Mouse (Mus musculus) kidney, postnatal 14 days (tissue): Measurements from ENCODE around the gene Pabpc6.

Source experiments
- DNase-seq: peaks from one replicate; pipeline ENCODE4 v3.0.0; 2022; ENCODE audit warnings: mixed read lengths

Pabpc6 gene

GRCm38 (mm10) chr17:9669283-9669905, at the start of gene Pabpc6:
Gene Pabpc6 (minus strand): TSS chr17:9669717.
- no peak for DNase-seq

GRCm38 (mm10) chr17:9710910-9711309, 41.4 kb upstream of the Pabpc6 start:
- no peak for DNase-seq

DNA sequence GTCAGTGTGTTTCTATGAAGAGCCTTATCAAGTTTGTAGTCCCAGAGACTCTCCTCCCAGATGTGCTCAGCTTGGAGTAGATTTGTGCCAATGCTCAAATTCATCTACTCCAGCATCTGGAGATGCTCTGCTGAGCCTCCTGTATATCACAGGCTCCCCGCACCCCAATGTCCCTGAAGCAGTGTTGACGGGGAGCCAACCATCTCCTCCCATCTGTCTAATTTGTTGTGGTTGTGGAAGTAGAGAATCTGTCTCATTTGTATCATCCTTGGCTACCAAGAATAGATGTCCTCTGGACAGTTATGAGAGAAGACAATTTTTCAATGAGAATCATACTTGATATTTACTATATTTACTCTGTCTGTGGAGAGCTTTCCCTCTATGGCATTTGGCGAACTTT, 39.4 kb upstream of the Pabpc6 start:
- DNase-seq = no peak

GRCm38 (mm10) chr17:9707356-9707755, 37.8 kb upstream of the Pabpc6 start:
- no peak for DNase-seq

DNA sequence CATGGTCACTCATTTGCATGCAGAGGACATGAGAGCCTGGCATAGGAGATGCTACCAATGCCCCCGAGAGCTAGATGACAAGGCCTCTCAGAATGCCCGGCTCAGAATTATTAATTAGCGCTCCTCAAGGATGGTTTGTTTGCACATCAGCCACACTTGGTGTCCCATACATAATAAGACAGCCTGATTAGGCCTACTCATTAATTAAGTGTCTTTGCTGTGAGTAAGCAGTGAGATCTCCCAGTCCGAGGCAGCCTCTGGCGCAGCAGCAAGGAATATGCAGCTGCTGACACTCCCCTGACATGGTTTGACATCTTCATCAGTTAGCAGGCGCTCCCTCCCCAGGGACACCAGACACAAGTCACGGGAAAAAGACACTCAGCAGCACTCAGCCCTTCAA, 28.2 kb upstream of the Pabpc6 start:
- DNase-seq = no peak

DNA sequence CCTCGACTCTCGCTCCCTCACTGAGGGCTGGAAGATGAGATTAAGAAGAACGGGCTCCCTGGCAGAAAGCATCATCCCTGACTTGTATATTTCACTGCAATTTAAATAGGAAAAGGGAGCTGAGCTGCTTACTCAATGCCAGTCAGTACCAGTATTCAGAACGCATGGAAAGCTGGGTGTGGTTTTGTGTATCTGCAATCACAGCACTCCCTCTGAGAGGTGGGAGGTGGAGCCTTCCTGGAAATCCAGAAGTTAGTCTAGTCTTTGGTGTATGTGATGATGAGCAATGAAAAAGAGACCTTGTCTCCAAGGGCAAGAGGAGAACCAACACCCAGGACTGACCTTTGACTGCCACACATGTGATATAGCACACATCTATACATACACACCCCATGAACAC, 21.7 kb upstream of the Pabpc6 start:
- DNase-seq = no peak

DNA sequence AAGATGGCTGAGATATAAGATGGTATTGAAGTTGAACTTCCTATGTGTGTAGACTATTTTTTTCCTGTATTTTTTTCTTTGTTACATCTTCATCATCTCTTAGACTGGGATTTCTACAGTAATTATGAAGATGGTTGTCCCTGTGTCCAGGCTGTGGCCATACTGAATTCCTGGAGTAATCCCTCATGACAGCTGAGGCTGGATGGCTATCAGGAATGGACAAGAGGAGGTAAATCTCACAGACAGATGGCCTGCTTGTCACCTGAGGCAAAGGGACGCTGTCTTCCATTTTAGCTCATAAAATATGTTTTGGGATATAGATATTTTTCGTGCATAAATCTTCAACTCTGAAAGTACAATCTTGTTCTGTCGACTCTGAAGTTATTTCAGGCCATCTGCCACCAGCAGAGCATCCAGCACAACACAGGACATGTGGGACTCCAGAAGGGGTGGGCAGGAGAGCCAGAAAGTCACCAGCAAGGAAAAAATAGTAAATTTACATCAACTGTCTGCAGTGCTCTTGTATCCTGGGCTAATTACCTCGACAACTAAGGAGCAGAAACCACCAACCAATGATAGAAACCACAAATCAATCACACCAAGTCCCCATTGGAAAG, 14.1 kb upstream of the Pabpc6 start:
- no peak for DNase-seq

- DNase-seq = no peak
Observed at GRCm38 (mm10) chr17:9680741-9681140, 11.2 kb upstream of the Pabpc6 start.

GRCm38 (mm10) chr17:9675175-9675789, 5.8 kb upstream of the Pabpc6 start:
- peak; percentile 16 for DNase-seq

GRCm38 (mm10) chr17:9667955-9668354, 1.6 kb downstream of the Pabpc6 start:
- no peak for DNase-seq

DNA sequence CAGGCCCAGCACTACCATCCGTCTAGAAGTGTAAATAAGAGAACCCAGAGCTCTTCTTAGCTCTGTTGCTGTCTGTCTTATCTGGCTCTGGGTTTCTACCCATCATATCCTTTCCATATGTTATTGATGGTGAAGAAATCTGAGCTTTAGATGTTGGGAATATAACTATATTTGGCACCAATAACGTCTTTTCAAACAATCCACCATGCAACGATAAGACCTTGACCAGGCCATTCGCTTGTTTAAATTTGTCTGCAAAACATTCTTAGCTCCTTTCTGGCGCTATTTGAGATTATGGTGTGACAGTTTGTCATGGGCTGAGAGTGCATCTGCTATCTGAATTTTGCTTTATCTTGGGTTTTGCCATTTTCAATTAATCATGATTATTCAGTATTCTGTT, 10.9 kb downstream of the Pabpc6 start:
- DNase-seq = no peak

GRCm38 (mm10) chr17:9654155-9654554, 15.4 kb downstream of the Pabpc6 start:
- no peak for DNase-seq

GRCm38 (mm10) chr17:9647644-9648043, 21.9 kb downstream of the Pabpc6 start:
- no peak for DNase-seq

DNA sequence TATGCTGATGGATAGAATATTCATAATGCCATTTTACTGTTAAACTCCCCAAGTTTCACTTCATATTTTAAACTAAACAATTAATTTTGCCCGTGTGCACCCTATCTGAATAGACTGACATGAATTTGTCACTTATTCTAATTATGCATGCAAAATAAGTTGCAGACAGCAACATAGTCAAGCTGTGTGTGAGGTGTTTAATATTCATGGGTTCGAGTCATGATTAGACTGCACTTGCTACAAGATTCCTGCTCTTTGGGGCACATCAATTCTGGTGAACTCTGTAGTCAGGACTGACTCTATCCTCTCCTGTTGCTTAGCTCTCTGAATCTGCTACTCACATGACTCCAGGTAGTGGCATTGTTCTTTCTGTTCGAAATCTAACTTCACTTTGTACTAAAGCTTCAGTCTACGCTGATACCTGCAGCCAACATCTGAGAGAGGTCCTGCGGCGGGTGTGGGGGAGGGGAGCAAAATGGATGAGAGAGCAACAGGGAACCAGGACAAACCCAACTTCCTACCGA, 25.8 kb downstream of the Pabpc6 start:
- DNase-seq = no peak

DNA sequence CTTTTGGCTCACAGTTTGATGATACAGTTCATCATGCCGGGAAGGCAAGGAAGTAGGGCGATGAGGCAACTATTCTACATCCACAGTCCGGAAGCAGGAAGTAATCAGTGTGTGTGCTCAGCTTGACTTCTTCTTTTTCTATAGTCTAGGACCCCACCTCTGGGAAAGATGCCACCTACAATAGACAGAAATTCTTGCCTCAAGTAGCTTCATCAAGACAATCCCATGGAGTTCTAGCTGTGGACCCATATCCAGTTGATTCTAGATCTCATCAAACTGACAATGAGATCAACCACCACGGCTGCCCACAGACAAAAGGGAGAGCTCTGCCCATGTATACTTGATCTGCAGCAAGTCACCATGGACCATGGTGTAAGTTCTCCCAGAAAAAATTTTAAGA, 32.5 kb downstream of the Pabpc6 start:
- no peak for DNase-seq

DNA sequence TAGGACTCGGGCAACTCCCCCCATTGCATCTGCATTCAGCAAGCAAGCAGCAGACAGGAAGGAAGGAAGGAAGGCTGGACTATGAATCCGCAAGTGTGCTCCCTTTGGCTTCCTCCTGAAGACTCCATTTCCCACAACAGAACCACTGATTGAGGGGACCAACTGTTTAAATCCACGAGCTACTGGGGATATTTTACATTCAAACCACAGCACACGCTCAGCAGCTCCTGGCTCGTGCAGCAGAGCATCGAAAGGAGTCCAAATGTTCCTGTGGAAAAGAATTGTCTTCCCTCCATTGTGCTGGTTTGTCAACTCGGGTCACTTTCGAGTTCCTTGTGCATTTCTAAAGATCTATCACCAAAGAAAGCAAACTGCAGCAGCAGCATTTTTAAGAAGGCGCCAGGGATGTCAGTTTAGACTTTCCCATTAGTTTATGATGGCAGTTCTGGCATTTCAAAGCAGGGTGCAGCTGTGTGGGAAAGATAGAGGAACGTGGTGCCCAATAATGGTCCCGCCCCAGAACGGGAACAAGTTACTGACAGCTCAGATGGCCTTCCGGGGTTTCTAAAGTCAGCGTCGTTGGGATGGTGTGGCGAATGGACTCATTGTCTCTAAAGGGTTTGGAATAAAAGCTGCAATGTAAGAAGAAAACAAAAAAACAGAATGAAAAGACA, 36.8 kb downstream of the Pabpc6 start:
- DNase-seq = no peak

DNA sequence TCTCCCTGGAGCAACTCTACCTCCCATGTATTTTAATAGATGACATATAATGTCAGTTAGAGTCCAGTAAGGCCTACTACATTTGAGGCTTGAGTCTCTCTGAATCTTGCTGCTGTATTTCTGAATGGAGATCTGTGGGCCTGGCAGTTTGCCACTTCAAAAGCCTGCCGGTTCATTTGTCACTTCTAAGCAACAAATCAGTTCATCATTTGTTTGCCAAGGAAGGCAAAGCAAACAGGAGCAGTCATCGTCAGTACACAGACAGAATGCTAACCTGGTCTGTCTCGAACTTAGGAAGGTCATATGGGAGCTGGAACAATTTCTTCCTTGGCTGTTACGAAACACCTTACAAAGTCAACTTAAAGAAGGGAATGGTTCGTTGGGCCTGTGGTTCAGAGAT, 37.4 kb downstream of the Pabpc6 start:
- no peak for DNase-seq

GRCm38 (mm10) chr17:9631081-9631480, 38.4 kb downstream of the Pabpc6 start:
- DNase-seq = no peak

DNA sequence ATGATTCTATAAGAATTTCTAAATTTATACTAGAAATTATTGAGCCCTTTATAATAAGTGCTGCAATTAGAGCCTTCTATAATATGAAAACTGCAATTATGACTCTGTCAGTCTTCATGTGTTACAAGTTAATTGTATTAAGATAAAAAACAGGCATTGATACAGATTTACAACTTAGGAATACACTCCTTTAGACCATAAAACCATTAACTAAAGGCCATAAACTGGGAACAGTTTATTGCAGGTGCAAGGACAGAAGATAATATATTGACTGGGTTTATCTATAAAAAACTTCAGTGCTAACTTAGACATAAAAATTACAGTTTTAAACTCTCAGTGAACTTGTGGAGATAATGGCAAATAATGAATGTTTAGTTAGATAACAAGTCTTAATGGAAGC, 42.5 kb downstream of the Pabpc6 start:
- DNase-seq = no peak
